Mouse (Mus musculus): ENCODE results near the gene Stra8. TPM values are rescaled to one million over a fixed set of nuclear protein-coding genes. Genes with fewer than 3 reads are reported as not detected.

The Stra8 gene
- not detected in 2 replicates for polyA plus RNA-seq (2012; rRNA removed)

DNA sequence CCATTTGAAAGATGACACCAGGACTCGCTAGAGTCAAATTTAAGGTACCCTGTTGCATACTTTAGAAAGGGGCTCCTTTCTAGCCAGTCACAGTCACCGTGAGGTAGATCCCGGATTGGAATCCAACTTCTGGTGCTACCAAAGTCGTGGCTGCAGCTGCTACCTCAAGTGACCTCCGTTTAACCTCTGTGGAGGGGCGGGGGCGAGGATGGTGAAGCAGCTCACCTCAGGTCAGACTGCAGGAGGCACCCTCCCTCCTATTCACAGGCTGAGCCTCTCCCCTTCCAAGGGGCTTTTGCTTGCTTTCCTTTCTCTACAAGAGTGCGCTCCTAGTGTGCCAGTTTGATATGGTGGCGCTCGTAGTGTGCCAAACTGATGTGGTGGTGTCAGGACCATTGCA lies at the start of gene Stra8:
Gene Stra8 (plus strand): TSS at position 208 of the 400 bp plus-strand sequence.

GRCm38 (mm10) chr6:34877509-34878321 lies 42.2 kb upstream of the Stra8 start, which contains the start of gene Cyren:
Cyren (minus strand) TSS chr6:34878060.

DNA sequence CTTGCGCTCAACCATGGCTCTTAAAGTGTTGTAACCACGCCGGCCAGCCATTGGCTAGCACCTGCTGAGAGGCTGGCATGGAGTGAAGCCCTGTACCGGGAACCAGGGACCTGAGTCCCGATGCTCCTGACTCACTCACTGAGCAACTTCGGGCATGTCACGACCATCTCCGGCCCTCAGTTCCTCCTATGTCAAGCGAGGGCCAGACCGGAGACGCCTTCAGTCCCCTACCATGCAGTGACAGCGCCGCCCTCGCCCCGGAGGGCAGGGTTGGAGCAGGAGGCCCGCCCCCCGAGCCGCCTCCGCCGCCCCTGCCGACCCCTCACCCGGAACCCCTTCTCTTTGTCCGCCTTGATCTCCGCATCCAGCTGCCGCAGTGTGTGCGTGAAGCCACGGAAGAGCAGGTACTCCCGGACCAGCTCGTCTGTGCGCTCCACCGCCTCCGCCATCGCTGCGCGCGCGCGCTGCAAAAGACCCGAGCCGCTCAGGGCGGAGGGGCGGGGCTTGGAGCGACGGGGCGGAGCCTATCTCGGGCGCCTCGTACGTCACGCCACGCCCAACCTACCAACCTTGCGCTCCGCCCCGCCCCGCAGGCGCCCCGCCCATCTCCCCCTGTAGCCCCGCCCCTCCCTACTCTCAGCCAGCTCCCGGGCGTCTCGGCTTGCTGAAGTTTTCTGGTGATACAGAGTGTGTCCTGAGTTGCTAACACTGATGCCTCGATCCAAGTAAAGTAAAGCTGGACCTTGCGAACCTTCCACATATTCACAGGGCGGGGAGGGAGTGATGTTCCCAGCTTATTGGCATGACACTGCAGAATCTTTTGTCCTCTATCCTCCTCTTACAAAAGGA lies 9.4 kb upstream of the Stra8 start, which contains the start of gene Wdr91:
Gene Wdr91 (minus strand): TSS at position 506 of the 849 bp plus-strand sequence.

DNA sequence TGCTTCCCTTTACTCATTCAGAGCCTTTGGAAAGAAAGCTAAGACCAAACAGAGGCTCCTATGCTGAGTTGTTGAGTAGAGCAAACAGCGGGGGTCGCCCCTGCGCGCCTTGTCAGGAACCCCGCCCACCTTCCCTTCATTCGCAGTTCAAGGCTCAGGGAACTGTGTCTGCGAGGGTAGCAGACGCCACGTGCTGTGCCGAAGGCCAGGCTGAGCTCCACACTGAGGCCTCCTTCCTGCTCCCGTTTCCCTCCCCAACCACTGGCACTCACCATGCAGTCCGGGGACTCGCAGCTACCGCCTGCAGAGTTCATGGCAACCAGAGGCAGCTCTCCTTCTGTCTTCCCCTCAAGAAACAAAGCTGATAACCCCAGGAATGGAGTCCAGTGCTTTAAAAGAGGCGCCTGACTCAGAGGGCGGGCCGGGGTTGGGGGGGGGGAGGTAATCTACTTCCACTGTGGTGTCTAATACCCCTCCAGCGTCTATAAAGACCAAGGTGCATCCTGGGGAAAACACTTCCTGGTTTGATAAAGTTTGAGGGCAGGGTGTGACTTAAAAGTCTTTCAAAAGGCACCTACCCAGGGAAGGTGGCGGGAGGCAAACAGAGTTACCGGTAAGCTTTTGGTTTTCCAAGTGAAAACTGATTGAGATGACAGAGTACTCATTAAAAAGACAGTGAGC lies 68.3 kb downstream of the Stra8 start, which contains the start of gene Slc23a4:
Gene Slc23a4 (minus strand): TSS at position 324 of the 681 bp plus-strand sequence.

Other genes starting within 250 kb of the Stra8 start
- gene Agbl3, start 139.7 kb upstream of the Stra8 start, polyA plus RNA-seq (2012; rRNA removed), result 3.2 and 3.4 TPM in 2 replicates
- gene Tmem140, start 57.0 kb upstream of the Stra8 start, polyA plus RNA-seq (2012; rRNA removed), result 1.6 and 2.1 TPM in 2 replicates
- 5.5 and 6.6 TPM in 2 replicates for gene Cyren, start 42.1 kb upstream of the Stra8 start, polyA plus RNA-seq (2012; rRNA removed)
- 16.8 and 23.4 TPM in 2 replicates for gene Wdr91, start 9.3 kb upstream of the Stra8 start, polyA plus RNA-seq (2012; rRNA removed)
- 0.15 and 0.19 TPM in 2 replicates for gene Slc23a4, start 68.2 kb downstream of the Stra8 start, polyA plus RNA-seq (2012; rRNA removed)
- 7.6 and 8.2 TPM in 2 replicates for gene Cnot4, start 213.6 kb downstream of the Stra8 start, polyA plus RNA-seq (2012; rRNA removed)